8 mouse cellular contexts compared by ENCODE assay signal in the genomic region with DNA sequence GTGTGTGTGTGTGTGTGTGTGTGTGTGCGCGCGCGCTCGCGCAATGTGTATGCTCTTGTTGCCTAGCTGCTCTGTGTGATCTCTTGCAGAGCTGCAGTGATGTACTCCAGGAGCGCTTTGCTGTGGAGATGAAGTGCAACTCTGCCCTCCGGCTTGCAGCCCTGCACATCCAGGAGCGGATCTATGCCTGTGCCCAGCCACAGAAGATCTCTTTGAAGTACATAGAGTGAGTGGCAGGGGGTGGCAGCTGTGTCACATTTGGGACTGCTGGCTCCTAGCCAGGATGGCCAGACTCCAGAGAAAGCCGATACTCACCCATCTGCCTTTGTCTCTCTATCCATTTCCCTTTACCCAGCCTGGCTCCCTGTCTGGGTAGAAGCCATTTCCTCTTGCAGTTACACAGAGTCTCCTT. TPM values are rescaled to one million over a fixed set of nuclear protein-coding genes. Genes with fewer than 3 reads are reported as not detected.
DNase-seq lines count a peak whose midpoint lies in the region; ATAC-seq and TF ChIP-seq lines count a peak whose summit lies in the region.

No protein-coding gene starts in this region.

- DNase-seq in adrenal gland, adult 2 months = peak; percentile 46
- DNase-seq in adrenal gland, adult 18-20 months (ENCODE audit: low spot score in 2 of 2) = no peak
- no peak for DNase-seq in limb, embryonic 10.5 days (ENCODE audit: low spot score)
- peak; percentile 22 for DNase-seq in heart, postnatal 0 days (ENCODE audit: low spot score)
- DNase-seq in layer of hippocampus, postnatal 10 days (ENCODE audit: low spot score in 2 of 2) = peak; percentile 91 to 92
- DNase-seq in urinary bladder, adult 2 months (ENCODE audit: low spot score) = no peak
- DNase-seq in liver, postnatal 0 days = no peak

- H3K27me3 ChIP-seq in limb, embryonic 12.5 days = no peaks in the 10 kb centered on the region
- H3K27me3 ChIP-seq in limb, embryonic 10.5 days (ENCODE audit: low read depth, poor library complexity, severe bottlenecking) = no peaks in the 10 kb centered on the region
- no peaks in the 10 kb centered on the region for H3K27me3 ChIP-seq in heart, postnatal 0 days (ENCODE audit: control insufficient read depth, insufficient read depth, low read length)
- H3K27me3 ChIP-seq in liver, postnatal 0 days (ENCODE audit: insufficient read depth, low read length) = no peaks in the 10 kb centered on the region

- TF ChIP-seq CTCF in heart, postnatal 0 days (IDR thresholded peaks at IDR 0.05; ENCODE audit: low read depth) = no peak
- TF ChIP-seq CTCF in liver, postnatal 0 days (IDR thresholded peaks at IDR 0.05; ENCODE audit: low read depth) = no peak

- no peaks in the 10 kb centered on the region for H3K9me3 ChIP-seq in limb, embryonic 12.5 days
- H3K9me3 ChIP-seq in limb, embryonic 10.5 days (replicated peaks) = no peaks in the 10 kb centered on the region
- H3K9me3 ChIP-seq in heart, postnatal 0 days (replicated peaks; ENCODE audit: control insufficient read depth, low read length) = no peaks in the 10 kb centered on the region
- H3K9me3 ChIP-seq in liver, postnatal 0 days (ENCODE audit: low read length) = no peaks in the 10 kb centered on the region

- peak; percentile 49 for ATAC-seq in limb, embryonic 12.5 days (ENCODE audit: insufficient number of reproducible peaks, insufficient read depth, low FRiP score, low TSS enrichment, low read depth)
- ATAC-seq in heart, postnatal 0 days (ENCODE audit: insufficient read depth, low read depth) = peak; percentile 57
- ATAC-seq in liver, postnatal 0 days = no peak

- H3K27ac ChIP-seq in limb, embryonic 12.5 days = no peak overlapping the region
- no peak overlapping the region for H3K27ac ChIP-seq in limb, embryonic 10.5 days
- H3K27ac ChIP-seq in heart, postnatal 0 days (ENCODE audit: low read depth) = no peak overlapping the region
- no peak overlapping the region for H3K27ac ChIP-seq in liver, postnatal 0 days (ENCODE audit: low read depth)

- no peaks in the 10 kb centered on the region for H3K36me3 ChIP-seq in limb, embryonic 12.5 days
- H3K36me3 ChIP-seq in limb, embryonic 10.5 days = no peaks in the 10 kb centered on the region
- no peaks in the 10 kb centered on the region for H3K36me3 ChIP-seq in heart, postnatal 0 days (replicated peaks; ENCODE audit: control insufficient read depth, insufficient read depth, low read length)
- no peaks in the 10 kb centered on the region for H3K36me3 ChIP-seq in liver, postnatal 0 days (replicated peaks; ENCODE audit: insufficient read depth, low read length)

- no peak overlapping the region for H3K9ac ChIP-seq in limb, embryonic 12.5 days (replicated peaks)
- no peak overlapping the region for H3K9ac ChIP-seq in heart, postnatal 0 days (replicated peaks; ENCODE audit: low read depth, low read length)
- no peak overlapping the region for H3K9ac ChIP-seq in liver, postnatal 0 days (replicated peaks)

- WGBS in limb, embryonic 12.5 days = 80% methylated on average over 10 of the region's 10 CpGs
- 92% methylated on average over 10 of the region's 10 CpGs for WGBS in limb, embryonic 10.5 days
- WGBS in heart, postnatal 0 days = 50% methylated on average over 10 of the region's 10 CpGs
- 86% methylated on average over 10 of the region's 10 CpGs for WGBS in liver, postnatal 0 days (ENCODE audit: insufficient replicate concordance)

- H3K4me1 ChIP-seq in limb, embryonic 12.5 days (replicated peaks) = peaks cover 8% of the 10 kb centered on the region
- H3K4me1 ChIP-seq in limb, embryonic 10.5 days = 0 out of 2 replicates have a peak, but pooled peaks cover 4% of the 10 kb centered on the region
- H3K4me1 ChIP-seq in heart, postnatal 0 days (ENCODE audit: control insufficient read depth, insufficient read depth) = no peaks in the 10 kb centered on the region
- no peaks in the 10 kb centered on the region for H3K4me1 ChIP-seq in liver, postnatal 0 days (ENCODE audit: insufficient read depth)

- no peak overlapping the region for H3K4me2 ChIP-seq in limb, embryonic 12.5 days
- H3K4me2 ChIP-seq in heart, postnatal 0 days (ENCODE audit: low read depth, low read length) = no peak overlapping the region
- H3K4me2 ChIP-seq in liver, postnatal 0 days (ENCODE audit: low read depth, low read length) = no peak overlapping the region

- no peak for TF ChIP-seq EP300 in heart, postnatal 0 days (IDR thresholded peaks at IDR 0.05; ENCODE audit: low read depth)
- no peak for TF ChIP-seq EP300 in liver, postnatal 0 days (IDR thresholded peaks at IDR 0.05; ENCODE audit: low read depth)

- no peak overlapping the region for H3K4me3 ChIP-seq in limb, embryonic 12.5 days (replicated peaks)
- H3K4me3 ChIP-seq in limb, embryonic 10.5 days = no peak overlapping the region
- no peak overlapping the region for H3K4me3 ChIP-seq in heart, postnatal 0 days (ENCODE audit: low read depth, low read length)
- no peak overlapping the region for H3K4me3 ChIP-seq in liver, postnatal 0 days (ENCODE audit: low read depth, low read length)

RNA-seq across cellular contexts. Expression of a gene that starts 25.9 kb away (rescaled TPM):
- 10 to 100 TPM in 1 of 2 experiments, 1 to 10 TPM in 1; 8.7 to 12.8 TPM for total RNA-seq in adrenal gland, adult 2 months (2021)
- 0.48 and 0.70 TPM in 2 replicates for polyA plus RNA-seq in adrenal gland, adult 2 months (2012; rRNA removed)
- total RNA-seq in adrenal gland, adult 18-20 months (2021) = 10 to 100 TPM in 1 of 2 experiments, 1 to 10 TPM in 1; 8.5 to 11.4 TPM
- 19.1 and 20.4 TPM in 2 replicates for polyA plus RNA-seq in limb, embryonic 12.5 days (2016; fragmentation: Nextera tagmentation; extraction: Ambion mirVana)
- 17.8 and 20.2 TPM in 2 replicates for polyA plus RNA-seq in limb, embryonic 10.5 days (2016; fragmentation: Nextera tagmentation; extraction: Ambion mirVana)
- 0.65 and 2.1 TPM in 2 replicates for total RNA-seq in heart, postnatal 0 days (2014; rRNA removed; ENCODE audit: low replicate concordance)
- polyA plus RNA-seq in heart, postnatal 0 days (2015; fragmentation: Nextera tagmentation; extraction: Ambion mirVana) = 6.3 and 9.2 TPM in 2 replicates
- total RNA-seq in layer of hippocampus, postnatal 10 days (2021) = 10 to 100 TPM; 13.3 to 14.4 TPM
- polyA plus RNA-seq in urinary bladder, adult 2 months (2012; rRNA removed) = 15.0 TPM in 2 replicates
- 4.2 and 4.3 TPM in 2 replicates for polyA plus RNA-seq in liver, postnatal 0 days (2015; fragmentation: Nextera tagmentation; extraction: Ambion mirVana)

Comparison
In these comparisons a context has a peak if more than half of its experiments do, and no peak if none do; other contexts are left out.
1. DNase-seq: peak in adrenal gland, adult 2 months (single experiment), heart, postnatal 0 days (single experiment) and layer of hippocampus, postnatal 10 days (2 of 2); none in adrenal gland, adult 18-20 months (0 of 2), limb, embryonic 10.5 days (single experiment), urinary bladder, adult 2 months (single experiment) and liver, postnatal 0 days (single experiment).